Mouse (Mus musculus) kidney, postnatal 0 days (tissue): Measurements from ENCODE around the gene Phldb2. TPM values are rescaled to one million over a fixed set of nuclear protein-coding genes. Genes with fewer than 3 reads are reported as not detected.

Experiments
- ATAC-seq: fragments of 200-750 bp; cut with Nextera tagmentation; replicated peaks from 2 replicates; pipeline ENCODE4 v1.8.0; 2017; ENCODE audit warnings: low read depth, moderate number of reproducible peaks, moderate TSS enrichment, moderate library complexity; ENCODE audit not compliant: low FRiP score
- DNase-seq: peaks from one replicate; pipeline ENCODE4 v3.0.0-alpha.2; 2016; ENCODE audit warnings: low spot score
- H3K27ac ChIP-seq: fragments of 300-500 bp; sonication (generic); 2 replicates; pipeline ENCODE4 v1.5.1; 2014; ENCODE audit warnings: mild to moderate bottlenecking
- H3K27me3 ChIP-seq: fragments of 300-500 bp; sonication (generic); 2 replicates; pipeline ENCODE4 v1.6.1; 2014; ENCODE audit warnings: low read length, mixed read lengths; ENCODE audit not compliant: insufficient read depth
- H3K36me3 ChIP-seq: fragments of 300-500 bp; sonication (generic); 2 replicates; pipeline ENCODE4 v1.6.1; 2014; ENCODE audit warnings: low read length, mixed read lengths; ENCODE audit not compliant: insufficient read depth
- H3K4me1 ChIP-seq: fragments of 300-500 bp; sonication (generic); replicated peaks from 2 replicates; pipeline ENCODE4 v1.6.1; 2014; ENCODE audit warnings: antibody characterized with exemption, low read length, mixed read lengths; ENCODE audit not compliant: insufficient read depth
- H3K4me2 ChIP-seq: fragments of 300-500 bp; sonication (generic); 2 replicates; pipeline ENCODE4 v1.6.1; 2014; ENCODE audit warnings: mild to moderate bottlenecking, low read length, moderate library complexity, mixed read lengths
- H3K4me3 ChIP-seq: fragments of 300-500 bp; sonication (generic); replicated peaks from 2 replicates; pipeline ENCODE4 v1.5.1; 2014; ENCODE audit warnings: low read depth, low read length
- H3K9ac ChIP-seq: fragments of 300-500 bp; sonication (generic); 2 replicates; pipeline ENCODE4 v1.6.1; 2014; ENCODE audit warnings: low read depth, low read length
- H3K9me3 ChIP-seq: fragments of 300-500 bp; sonication (generic); replicated peaks from 2 replicates; pipeline ENCODE4 v1.6.1; 2016; ENCODE audit warnings: low read length, inconsistent platforms, mixed read lengths
- CTCF ChIP-seq: IDR thresholded peaks from 2 replicates; pipeline ENCODE4 v1.5.1; 2016; ENCODE audit warnings: antibody characterized with exemption, low read depth, mild to moderate bottlenecking, moderate library complexity
- WGBS: fragments of 180-500 bp; shearing (Covaris S2); extraction: QIAGEN DNeasy Blood & Tissue Kit; methylation state at CpG from one replicate; pipeline ENCODE4 v1.1.7; 2014; 5-methylcytosine and 5-hydroxymethylcytosine counted together
- polyA plus RNA-seq: library from polyadenylated mRNA; unstranded; fragments of >200 nt; fragmentation: Nextera tagmentation; extraction: Ambion mirVana; gene quantifications from 2 replicates; pipeline ENCODE4 v1.2.1, GENCODE M21; 2015

Gene Phldb2
- polyA plus RNA-seq, 1 experiment from 2014 or later, result 74.2 TPM

DNA sequence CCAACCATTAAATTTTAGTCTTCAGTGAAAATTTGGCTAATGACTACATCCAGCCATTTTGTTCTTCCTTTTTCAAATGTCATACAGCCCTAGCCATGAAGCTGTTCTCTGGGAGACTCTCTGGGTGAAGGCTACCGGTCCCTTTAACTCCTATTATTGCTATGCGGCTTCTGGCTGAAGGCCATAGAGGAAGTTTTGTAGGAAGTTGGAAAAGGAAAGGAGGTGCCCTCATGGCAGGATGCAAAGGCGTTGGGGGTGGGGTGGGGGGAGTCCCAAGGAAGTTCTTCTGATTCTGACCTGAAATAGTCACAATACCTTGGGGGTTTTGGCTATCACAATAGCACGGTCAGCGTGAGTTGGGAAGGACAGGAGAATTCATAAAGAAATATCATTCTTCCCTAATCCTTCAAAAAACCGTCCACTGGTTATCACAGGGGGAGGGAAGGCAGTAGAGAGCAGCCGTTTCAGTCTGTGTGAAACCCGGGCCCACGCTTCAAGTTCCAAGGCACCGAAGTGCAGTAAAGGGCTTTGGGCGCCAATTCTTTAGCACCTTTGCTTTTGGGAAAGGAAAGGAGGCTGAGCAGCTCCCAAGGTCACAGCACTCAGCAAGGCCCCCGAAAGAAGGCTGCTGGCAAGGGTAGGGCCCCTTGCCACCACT, 195.8 kb downstream of the Phldb2 start:
- Histone ChIP-seq H3K9ac (no peak overlapping the region), H3K4me3 (no peak overlapping the region), H3K4me2 (no peak overlapping the region), H3K27ac (peak overlapping the region; percentile 81), H3K27me3 (no peaks in the 10 kb centered on the region), H3K4me1 (no peaks in the 10 kb centered on the region), H3K9me3 (no peaks in the 10 kb centered on the region), H3K36me3 (peaks cover 28% of the 10 kb centered on the region)
- peak; percentile 71 for DNase-seq
- 71% methylated on average over 12 of the region's 12 CpGs for WGBS
- ATAC-seq, result peak; percentile 46; the same call in 1 of the 2 replicates
- TF ChIP-seq CTCF, result no peak

DNA sequence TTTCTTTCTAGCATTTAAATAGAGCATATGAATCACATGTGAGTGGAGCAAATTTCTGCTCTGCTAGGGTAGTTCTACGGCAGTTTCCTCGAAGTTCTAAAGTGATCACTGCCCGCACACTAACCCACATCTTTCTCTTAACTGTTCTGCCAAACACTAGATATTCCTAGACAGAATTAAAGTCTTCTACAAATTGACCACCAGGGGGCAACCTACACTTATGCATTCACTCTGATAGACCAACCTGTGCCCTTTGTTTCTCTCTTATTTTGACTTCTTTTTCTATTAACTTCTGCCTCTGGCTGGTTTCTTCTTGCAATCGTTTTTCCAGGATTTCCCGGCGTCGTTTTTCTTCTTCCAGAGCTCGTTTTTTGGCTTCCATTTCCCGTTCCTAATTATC, 196.5 kb downstream of the Phldb2 start:
- ATAC-seq (peak; percentile 64; the same call in 1 of the 2 replicates), DNase-seq (peak; percentile 92)
- Histone ChIP-seq H3K27me3 (no peaks in the 10 kb centered on the region), H3K9ac (no peak overlapping the region), H3K4me1 (no peaks in the 10 kb centered on the region), H3K36me3 (peaks cover 32% of the 10 kb centered on the region), H3K4me2 (no peak overlapping the region), H3K9me3 (no peaks in the 10 kb centered on the region), H3K4me3 (no peak overlapping the region), H3K27ac (no peak overlapping the region)
- peak; percentile 92 for TF ChIP-seq CTCF
- WGBS, result 33% methylated on average over 9 of the region's 9 CpGs

DNA sequence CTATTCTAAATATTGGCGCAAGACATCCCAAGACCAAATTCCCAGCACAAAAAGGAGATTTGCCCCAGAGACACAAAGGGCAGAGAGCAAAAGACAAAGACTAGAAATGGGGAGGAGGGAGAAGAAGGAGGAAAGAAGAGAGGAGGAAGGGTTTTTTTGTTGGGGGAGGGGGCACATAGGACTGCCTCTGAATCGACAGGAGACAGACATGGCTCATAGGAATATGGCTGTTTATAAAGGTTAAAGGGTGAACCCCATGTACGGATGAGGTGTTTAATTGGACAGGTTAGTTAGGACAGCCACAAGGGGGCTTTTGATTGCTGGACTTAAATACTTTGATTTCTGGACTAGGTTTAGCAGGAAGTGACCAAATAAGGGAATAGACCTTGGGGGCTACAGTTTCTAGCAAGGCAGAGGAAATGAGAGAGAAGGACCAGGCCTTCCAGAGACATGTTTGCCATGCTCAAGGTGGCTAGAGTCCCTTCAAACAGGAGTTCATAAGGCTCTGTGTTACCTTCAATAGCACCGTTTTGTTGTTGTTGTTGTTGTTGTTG, 209.7 kb downstream of the Phldb2 start:
- ATAC-seq (no peak), DNase-seq (peak; percentile 38)
- H3K4me2 ChIP-seq, result peak overlapping the region; percentile 65; the same call in 1 of the 2 replicates
- H3K4me1 ChIP-seq, result peaks cover 7% of the 10 kb centered on the region; the same call in 1 of the 2 replicates
- 59% methylated on average over 4 of the region's 4 CpGs for WGBS
- H3K9me3 ChIP-seq, result no peaks in the 10 kb centered on the region
- H3K9ac ChIP-seq, result no peak overlapping the region
- peak overlapping the region; percentile 95 for H3K27ac ChIP-seq
- no peaks in the 10 kb centered on the region for H3K27me3 ChIP-seq
- no peak overlapping the region for H3K4me3 ChIP-seq
- peak; percentile 24; the same call in 1 of the 2 replicates for TF ChIP-seq CTCF
- peaks cover 17% of the 10 kb centered on the region; the same call in 1 of the 2 replicates for H3K36me3 ChIP-seq

GRCm38 (mm10) chr16:45742615-45743476, 210.6 kb downstream of the Phldb2 start, which contains the start of gene Abhd10:
Abhd10 (minus strand) TSS chr16:45742955.
- Histone ChIP-seq H3K27me3 (no peaks in the 10 kb centered on the region), H3K36me3 (peaks cover 10% of the 10 kb centered on the region; the same call in 1 of the 2 replicates), H3K4me3 (peak within 1 kb of the TSS; percentile 91), H3K9ac (peak within 1 kb of the TSS; percentile 95), H3K27ac (peak within 1 kb of the TSS; percentile 95), H3K4me1 (peaks cover 7% of the 10 kb centered on the region; the same call in 1 of the 2 replicates), H3K9me3 (no peaks in the 10 kb centered on the region), H3K4me2 (peak within 1 kb of the TSS; percentile 65)
- no peak for TF ChIP-seq CTCF
- DNase-seq (peak; percentile 91), ATAC-seq (peak; percentile 99)
- under 1% methylated on average over 51 of the region's 51 CpGs for WGBS

GRCm38 (mm10) chr16:45737880-45738279, 215.5 kb downstream of the Phldb2 start:
- Histone ChIP-seq H3K9ac (no peak overlapping the region), H3K9me3 (no peaks in the 10 kb centered on the region), H3K36me3 (peaks cover 17% of the 10 kb centered on the region), H3K27ac (no peak overlapping the region), H3K4me2 (no peak overlapping the region), H3K4me3 (no peak overlapping the region), H3K27me3 (no peaks in the 10 kb centered on the region), H3K4me1 (no peaks in the 10 kb centered on the region)
- no peak for TF ChIP-seq CTCF
- 83% methylated on average over 8 of the region's 8 CpGs for WGBS
- DNase-seq (no peak), ATAC-seq (no peak)

GRCm38 (mm10) chr16:45736724-45737123, 216.7 kb downstream of the Phldb2 start:
- Histone ChIP-seq H3K27ac (no peak overlapping the region), H3K4me3 (no peak overlapping the region), H3K4me1 (no peaks in the 10 kb centered on the region), H3K4me2 (no peak overlapping the region), H3K9me3 (no peaks in the 10 kb centered on the region), H3K9ac (no peak overlapping the region), H3K27me3 (no peaks in the 10 kb centered on the region), H3K36me3 (peaks cover 22% of the 10 kb centered on the region)
- TF ChIP-seq CTCF, result no peak
- ATAC-seq (no peak), DNase-seq (no peak)
- WGBS, result 94% methylated on average over 3 of the region's 3 CpGs
